Mouse (Mus musculus): ENCODE measurements at regions not wholly inside any gene's neighbourhood (a gene's known extent, or its start where the extent isn't known, plus 50 kb on each side); places are given as distances from the start of the nearest gene placed in this dataset.

DNA sequence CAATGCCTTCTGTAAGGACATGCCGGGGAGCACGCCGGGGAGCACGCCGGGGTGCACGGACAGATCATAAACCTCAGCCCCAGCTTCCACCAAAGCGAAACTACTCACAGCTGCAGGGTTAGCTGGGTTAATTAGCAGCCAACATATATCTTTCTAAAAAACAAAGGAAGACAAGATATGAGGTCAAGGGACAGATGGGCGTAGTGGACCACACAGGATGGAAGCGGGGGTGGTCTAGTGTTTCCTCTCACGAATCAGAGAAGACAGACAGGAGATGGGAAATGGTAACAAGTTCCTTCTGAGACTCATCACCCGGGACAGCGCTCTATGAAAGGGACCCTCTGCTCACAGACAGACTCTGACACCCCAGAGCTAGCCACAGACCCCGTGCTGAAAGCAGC lies 60.0 kb upstream of the Ajap1 start:
- no peaks in the 10 kb centered on the region for H3K4me1 ChIP-seq (ENCODE audit: control insufficient read depth in 1 of 2, insufficient read depth in 2 of 2, low read length in 2 of 2)
- no peak overlapping the region for H3K9ac ChIP-seq (ENCODE audit: control insufficient read depth, low read depth, low read length, poor library complexity, severe bottlenecking)
- no peak for DNase-seq (ENCODE audit: low read depth, low spot score)
- H3K4me3 ChIP-seq (ENCODE audit: control insufficient read depth in 1 of 2, insufficient read depth in 1 of 2, low read depth in 2 of 2, low read length in 2 of 2): no peak overlapping the region
- no peaks in the 10 kb centered on the region for H3K9me3 ChIP-seq (replicated peaks; ENCODE audit: insufficient read depth, low read length)
- no peak overlapping the region for H3K27ac ChIP-seq (ENCODE audit: control insufficient read depth, low read depth, low read length)
- no peaks in the 10 kb centered on the region for H3K79me2 ChIP-seq (ENCODE audit: control insufficient read depth, insufficient read depth, low read length, poor library complexity)
- H3K27me3 ChIP-seq (ENCODE audit: control insufficient read depth in 1 of 2, insufficient read depth in 2 of 2, low read length in 2 of 2): no peaks in the 10 kb centered on the region; a peak in 1 of 4 replicates
- no peaks in the 10 kb centered on the region for H3K36me3 ChIP-seq (ENCODE audit: control insufficient read depth in 1 of 2, insufficient read depth in 2 of 2, low read length in 2 of 2)
- TF ChIP-seq NELFE (IDR thresholded peaks at IDR 0.05; ENCODE audit: low read depth, low read length) (no peak), CTCF (IDR thresholded peaks at IDR 0.05 in 2 of 3, conservative IDR thresholded peaks at IDR 0.05 in 1 of 3; ENCODE audit: control insufficient read depth in 1 of 3, insufficient read depth in 1 of 3, low read depth in 2 of 3, low read length in 3 of 3, poor library complexity in 1 of 3, severe bottlenecking in 1 of 3) (no peak), TBP (IDR thresholded peaks at IDR 0.05; ENCODE audit: low read depth, low read length) (no peak), ELF1 (IDR thresholded peaks at IDR 0.05; ENCODE audit: low read depth, low read length) (no peak), EP300 (IDR thresholded peaks at IDR 0.05; ENCODE audit: low read depth in 1 of 2, low read length in 2 of 2) (no peak), RAD21 (IDR thresholded peaks at IDR 0.05; ENCODE audit: low read depth, low read length) (no peak)

DNA sequence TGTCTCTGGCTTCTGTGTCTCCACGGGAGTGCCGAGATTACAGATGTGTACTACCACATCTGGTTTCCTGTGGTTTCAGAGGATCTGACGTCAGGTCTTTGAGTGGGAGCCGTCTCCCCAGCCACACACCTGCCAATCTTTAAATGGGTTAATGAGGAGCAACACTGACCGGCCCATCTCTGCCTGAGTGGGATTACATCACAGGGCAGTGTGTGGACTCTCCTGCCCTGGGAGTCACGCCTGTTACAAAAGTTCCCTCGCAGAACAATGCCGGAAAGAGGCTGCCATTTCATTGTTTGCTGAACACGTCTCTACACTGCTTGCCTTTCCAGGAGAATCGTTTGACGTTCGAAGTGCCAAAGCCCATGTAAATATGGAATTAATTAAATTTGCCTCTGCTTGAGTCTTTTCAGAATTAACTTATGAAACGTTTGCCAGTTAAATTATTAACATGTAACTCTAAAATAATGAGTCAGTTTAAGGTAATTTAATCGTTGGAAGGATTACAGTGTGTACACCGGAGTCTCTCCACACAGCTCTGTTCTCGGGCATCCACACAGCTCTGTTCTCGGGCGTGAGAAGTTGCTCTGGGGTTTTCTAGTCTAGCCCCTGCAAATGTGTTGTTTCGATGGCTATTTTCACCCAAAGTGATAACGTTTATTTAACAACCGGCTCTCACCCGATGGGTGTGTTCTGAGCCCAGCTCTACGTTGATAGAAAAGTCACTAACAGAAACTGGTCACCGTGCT lies 61.5 kb upstream of the Ajap1 start:
- Histone ChIP-seq H3K27me3 (ENCODE audit: control insufficient read depth in 1 of 2, insufficient read depth in 2 of 2, low read length in 2 of 2) (no peaks in the 10 kb centered on the region; a peak in 1 of 4 replicates), H3K9ac (ENCODE audit: control insufficient read depth, low read depth, low read length, poor library complexity, severe bottlenecking) (no peak overlapping the region), H3K27ac (ENCODE audit: control insufficient read depth, low read depth, low read length) (no peak overlapping the region), H3K9me3 (replicated peaks; ENCODE audit: insufficient read depth, low read length) (no peaks in the 10 kb centered on the region), H3K36me3 (ENCODE audit: control insufficient read depth in 1 of 2, insufficient read depth in 2 of 2, low read length in 2 of 2) (no peaks in the 10 kb centered on the region), H3K4me1 (ENCODE audit: control insufficient read depth in 1 of 2, insufficient read depth in 2 of 2, low read length in 2 of 2) (no peaks in the 10 kb centered on the region), H3K79me2 (ENCODE audit: control insufficient read depth, insufficient read depth, low read length, poor library complexity) (no peaks in the 10 kb centered on the region), H3K4me3 (ENCODE audit: control insufficient read depth in 1 of 2, insufficient read depth in 1 of 2, low read depth in 2 of 2, low read length in 2 of 2) (no peak overlapping the region)
- TF ChIP-seq RCOR1 (IDR thresholded peaks at IDR 0.05; ENCODE audit: low read depth, low read length): no peak
- no peak for TF ChIP-seq MYB (IDR thresholded peaks at IDR 0.05; ENCODE audit: low read depth, low read length)
- TF ChIP-seq TAL1 (IDR thresholded peaks at IDR 0.05; ENCODE audit: low read length): no peak
- no peak for TF ChIP-seq CHD1 (IDR thresholded peaks at IDR 0.05; ENCODE audit: low read depth, low read length)
- DNase-seq (ENCODE audit: low read depth, low spot score): no peak

DNA sequence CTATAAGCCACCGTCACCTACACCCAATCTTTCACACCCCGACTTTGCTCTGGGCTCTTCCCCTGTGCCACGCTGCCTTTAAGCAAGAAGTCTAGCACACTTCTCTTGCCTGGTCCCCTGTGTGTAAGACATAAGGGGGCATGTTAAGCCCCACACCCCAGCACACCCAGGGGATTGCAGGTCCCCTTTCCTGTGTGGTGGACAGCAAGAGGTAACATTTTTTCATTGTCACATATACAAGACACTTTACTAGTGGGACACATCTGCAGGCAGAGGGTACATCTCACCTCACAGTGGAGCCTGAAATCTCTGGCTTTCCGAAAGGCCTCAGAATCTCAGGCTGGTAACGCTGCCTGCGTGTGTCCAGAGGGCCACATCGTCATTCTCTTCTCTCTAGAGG lies 64.1 kb upstream of the Ajap1 start:
- no peaks in the 10 kb centered on the region; a peak in 1 of 4 replicates for H3K27me3 ChIP-seq (ENCODE audit: control insufficient read depth in 1 of 2, insufficient read depth in 2 of 2, low read length in 2 of 2)
- no peaks in the 10 kb centered on the region for H3K79me2 ChIP-seq (ENCODE audit: control insufficient read depth, insufficient read depth, low read length, poor library complexity)
- H3K27ac ChIP-seq (ENCODE audit: control insufficient read depth, low read depth, low read length): no peak overlapping the region
- H3K9ac ChIP-seq (ENCODE audit: control insufficient read depth, low read depth, low read length, poor library complexity, severe bottlenecking): no peak overlapping the region
- no peaks in the 10 kb centered on the region for H3K4me1 ChIP-seq (ENCODE audit: control insufficient read depth in 1 of 2, insufficient read depth in 2 of 2, low read length in 2 of 2)
- H3K36me3 ChIP-seq (ENCODE audit: control insufficient read depth in 1 of 2, insufficient read depth in 2 of 2, low read length in 2 of 2): no peaks in the 10 kb centered on the region
- no peak overlapping the region for H3K4me3 ChIP-seq (ENCODE audit: control insufficient read depth in 1 of 2, insufficient read depth in 1 of 2, low read depth in 2 of 2, low read length in 2 of 2)
- no peaks in the 10 kb centered on the region for H3K9me3 ChIP-seq (replicated peaks; ENCODE audit: insufficient read depth, low read length)
- no peak for DNase-seq (ENCODE audit: low read depth, low spot score)
- TF ChIP-seq KAT2A (conservative IDR thresholded peaks at IDR 0.05; ENCODE audit: low read depth, low read length) (no peak), MAX (IDR thresholded peaks at IDR 0.05; ENCODE audit: low read length) (no peak), ZKSCAN1 (IDR thresholded peaks at IDR 0.05; ENCODE audit: low read depth, low read length) (no peak), BHLHE40 (IDR thresholded peaks at IDR 0.05; ENCODE audit: borderline replicate concordance, low read depth, low read length) (no peak)

All from MEL (cell line).